Mouse (Mus musculus) hindbrain, embryonic 11.5 days (tissue): Measurements from ENCODE around the gene Resf1. TPM values are rescaled to one million over a fixed set of nuclear protein-coding genes. Genes with fewer than 3 reads are reported as not detected.
"Not testable (repeated sequence)": the region's sequence is repeated elsewhere in the genome, so short reads cannot be mapped to it uniquely, and the experiment has no call there.

Experiments
- ATAC-seq: fragments of 200-750 bp; cut with Nextera tagmentation; 2 replicates; pipeline ENCODE4 v1.8.0; 2017; ENCODE audit warnings: mild to moderate bottlenecking, moderate TSS enrichment, moderate library complexity; ENCODE audit not compliant: low FRiP score
- DNase-seq: peaks from one replicate; pipeline ENCODE4 v3.0.0-alpha.2; 2015; ENCODE audit warnings: low spot score
- H3K27ac ChIP-seq: fragments of 300-500 bp; sonication (generic); 2 replicates; pipeline ENCODE4 v1.5.1; 2014; ENCODE audit warnings: mild to moderate bottlenecking, low read depth, low read length
- H3K27me3 ChIP-seq: fragments of 300-500 bp; sonication (generic); 2 replicates; pipeline ENCODE4 v1.6.1; 2014; ENCODE audit warnings: mild to moderate bottlenecking, low read length, moderate library complexity, mixed read lengths; ENCODE audit not compliant: control insufficient read depth, insufficient read depth
- H3K36me3 ChIP-seq: fragments of 300-500 bp; sonication (generic); 2 replicates; pipeline ENCODE4 v1.6.1; 2014; ENCODE audit warnings: mild to moderate bottlenecking, low read length, moderate library complexity, mixed read lengths; ENCODE audit not compliant: control insufficient read depth, insufficient read depth
- H3K4me1 ChIP-seq: fragments of 300-500 bp; sonication (generic); replicated peaks from 2 replicates; pipeline ENCODE4 v1.6.1; 2014; ENCODE audit warnings: low read length, mixed read lengths; ENCODE audit not compliant: control insufficient read depth, insufficient read depth
- H3K4me2 ChIP-seq: fragments of 300-500 bp; sonication (generic); replicated peaks from 2 replicates; pipeline ENCODE4 v1.6.1; 2014; ENCODE audit warnings: mild to moderate bottlenecking, low read depth, low read length
- H3K4me3 ChIP-seq: fragments of 300-500 bp; sonication (generic); 2 replicates; pipeline ENCODE4 v1.5.1; 2014; ENCODE audit warnings: low read depth, low read length
- H3K9ac ChIP-seq: fragments of 300-500 bp; sonication (generic); 2 replicates; pipeline ENCODE4 v1.6.1; 2014; ENCODE audit warnings: low read depth, low read length
- H3K9me3 ChIP-seq: fragments of 300-500 bp; sonication (generic); 2 replicates; pipeline ENCODE4 v1.6.1; 2016; ENCODE audit warnings: low read length; ENCODE audit not compliant: control insufficient read depth
- WGBS: fragments of 180-500 bp; shearing (Covaris S2); extraction: QIAGEN DNeasy Blood & Tissue Kit; methylation state at CpG from one replicate; pipeline ENCODE4 v1.1.7; 2014; 5-methylcytosine and 5-hydroxymethylcytosine counted together
- polyA plus RNA-seq: library from polyadenylated mRNA; unstranded; fragments of >200 nt; fragmentation: Nextera tagmentation; extraction: Ambion mirVana; gene quantifications from 2 replicates; pipeline ENCODE4 v1.2.1, GENCODE M21; 2014

The Resf1 gene
- polyA plus RNA-seq, 1 experiment from 2014 or later, result 47.3 TPM

- Histone ChIP-seq H3K27me3 (no peaks in the 10 kb centered on the region), H3K9me3 (no peaks in the 10 kb centered on the region), H3K9ac (no peak overlapping the region), H3K27ac (no peak overlapping the region), H3K4me1 (no peaks in the 10 kb centered on the region), H3K36me3 (peaks cover 13% of the 10 kb centered on the region), H3K4me2 (no peak overlapping the region), H3K4me3 (no peak overlapping the region)
- DNase-seq (no peak), ATAC-seq (no peak)
- 91% methylated on average over 1 of the region's 1 CpGs for WGBS
These were observed 21.1 kb downstream of the Resf1 start for GRCm38 (mm10) chr6:149330332-149330731.

GRCm38 (mm10) chr6:149333036-149333435 is 23.8 kb downstream of the Resf1 start:
- DNase-seq, result no peak
- H3K27ac ChIP-seq, result no peak overlapping the region
- no peak overlapping the region for H3K9ac ChIP-seq
- H3K36me3 ChIP-seq, result peaks cover 7% of the 10 kb centered on the region
- WGBS, result 94% methylated on average over 2 of the region's 2 CpGs
- no peaks in the 10 kb centered on the region for H3K4me1 ChIP-seq
- no peak overlapping the region for H3K4me2 ChIP-seq
- ATAC-seq, result no peak
- H3K9me3 ChIP-seq, result no peaks in the 10 kb centered on the region
- no peak overlapping the region for H3K4me3 ChIP-seq
- no peaks in the 10 kb centered on the region for H3K27me3 ChIP-seq

GRCm38 (mm10) chr6:149337990-149338389 is 28.8 kb downstream of the Resf1 start:
- Histone ChIP-seq H3K4me2 (no peak overlapping the region), H3K4me1 (no peaks in the 10 kb centered on the region), H3K27me3 (no peaks in the 10 kb centered on the region), H3K27ac (no peak overlapping the region), H3K36me3 (peaks cover 7% of the 10 kb centered on the region), H3K9ac (no peak overlapping the region), H3K9me3 (no peaks in the 10 kb centered on the region), H3K4me3 (no peak overlapping the region)
- DNase-seq (no peak), ATAC-seq (no peak)

- Histone ChIP-seq H3K27ac (no peak overlapping the region), H3K4me1 (no peaks in the 10 kb centered on the region), H3K27me3 (no peaks in the 10 kb centered on the region), H3K9me3 (no peaks in the 10 kb centered on the region), H3K9ac (no peak overlapping the region), H3K4me2 (no peak overlapping the region), H3K4me3 (no peak overlapping the region), H3K36me3 (peaks cover 3% of the 10 kb centered on the region; the same call in 1 of the 2 replicates)
- no peak for DNase-seq
- no peak for ATAC-seq
- WGBS, result 83% methylated on average over 1 of the region's 1 CpGs
These were observed 29.4 kb downstream of the Resf1 start for GRCm38 (mm10) chr6:149338622-149339021.

- no peak overlapping the region for H3K4me3 ChIP-seq
- no peak overlapping the region for H3K9ac ChIP-seq
- H3K4me1 ChIP-seq, result no peaks in the 10 kb centered on the region
- WGBS, result 74% methylated on average over 2 of the region's 2 CpGs
- H3K27me3 ChIP-seq, result no peaks in the 10 kb centered on the region
- no peak overlapping the region for H3K27ac ChIP-seq
- no peak overlapping the region for H3K4me2 ChIP-seq
- ATAC-seq, result no peak
- no peaks in the 10 kb centered on the region for H3K36me3 ChIP-seq
- no peak for DNase-seq
- H3K9me3 ChIP-seq, result no peaks in the 10 kb centered on the region
These were observed 34.6 kb downstream of the Resf1 start for GRCm38 (mm10) chr6:149343802-149344201.

GRCm38 (mm10) chr6:149344372-149344771 is 35.2 kb downstream of the Resf1 start:
- H3K4me1 ChIP-seq, result no peaks in the 10 kb centered on the region
- DNase-seq (no peak), ATAC-seq (no peak)
- H3K9ac ChIP-seq, result no peak overlapping the region
- H3K4me2 ChIP-seq, result no peak overlapping the region
- H3K9me3 ChIP-seq, result no peaks in the 10 kb centered on the region
- H3K36me3 ChIP-seq, result no peaks in the 10 kb centered on the region
- H3K27me3 ChIP-seq, result no peaks in the 10 kb centered on the region
- no peak overlapping the region for H3K4me3 ChIP-seq
- no peak overlapping the region for H3K27ac ChIP-seq

GRCm38 (mm10) chr6:149348211-149348610 is 39.0 kb downstream of the Resf1 start:
- not testable (repeated sequence) for ATAC-seq, H3K9ac ChIP-seq, H3K27ac ChIP-seq, H3K4me3 ChIP-seq, H3K9me3 ChIP-seq, H3K4me2 ChIP-seq, H3K4me1 ChIP-seq, H3K36me3 ChIP-seq, H3K27me3 ChIP-seq, DNase-seq
- 93% methylated on average over 6 of the region's 6 CpGs for WGBS

GRCm38 (mm10) chr6:149354826-149355495 is 45.7 kb downstream of the Resf1 start:
- no peak overlapping the region for H3K9ac ChIP-seq
- DNase-seq, result no peak
- no peak overlapping the region for H3K27ac ChIP-seq
- no peaks in the 10 kb centered on the region for H3K27me3 ChIP-seq
- no peak overlapping the region for H3K4me3 ChIP-seq
- H3K4me2 ChIP-seq, result no peak overlapping the region
- no peak for ATAC-seq
- H3K9me3 ChIP-seq, result no peaks in the 10 kb centered on the region
- no peaks in the 10 kb centered on the region for H3K4me1 ChIP-seq
- no peaks in the 10 kb centered on the region for H3K36me3 ChIP-seq
- WGBS, result 70% methylated on average over 4 of the region's 4 CpGs

- H3K27ac ChIP-seq, H3K9me3 ChIP-seq, DNase-seq, H3K4me1 ChIP-seq, H3K4me3 ChIP-seq, ATAC-seq, H3K9ac ChIP-seq, H3K36me3 ChIP-seq, H3K4me2 ChIP-seq, H3K27me3 ChIP-seq: not testable (repeated sequence)
- WGBS, result 92% methylated on average over 4 of the region's 4 CpGs
These were observed 46.6 kb downstream of the Resf1 start for GRCm38 (mm10) chr6:149355799-149356198.
